Mouse (Mus musculus) lung, adult 2 months (tissue): ENCODE results near the gene Mttp. TPM values are rescaled to one million over a fixed set of nuclear protein-coding genes. Genes with fewer than 3 reads are reported as not detected.
"Not testable (repeated sequence)": the region's sequence is repeated elsewhere in the genome, so short reads cannot be mapped to it uniquely, and the experiment has no call there.

Experiments used
- DNase-seq: peaks from one replicate; pipeline ENCODE4 v3.0.0; 2022
- H3K4me1 ChIP-seq: fragments of 200-500 bp; 2 replicates; pipeline ENCODE4 v1.6.1; 2011; ENCODE audit warnings: low read length; ENCODE audit not compliant: control insufficient read depth, insufficient read depth
- H3K4me3 ChIP-seq: fragments of 200-500 bp; replicated peaks from 2 replicates; pipeline ENCODE3; 2011; ENCODE audit warnings: low read depth, mild to moderate bottlenecking, control low read depth, low read length; ENCODE audit errors: extremely low read depth
- CTCF ChIP-seq: fragments of 200-500 bp; IDR thresholded peaks from 2 replicates; pipeline ENCODE4 v1.5.1; 2011; ENCODE audit warnings: mild to moderate bottlenecking, low read length, control low read depth; ENCODE audit not compliant: insufficient read depth
- POLR2A ChIP-seq: fragments of 200-500 bp; IDR thresholded peaks from 2 replicates; pipeline ENCODE4 v1.6.1; 2011; ENCODE audit warnings: low read depth, mild to moderate bottlenecking, control low read depth, low read length, borderline replicate concordance; ENCODE audit errors: extremely low read depth
- WGBS: fragments of 180-500 bp; shearing (Covaris S2); methylation state at CpG from one replicate; pipeline ENCODE4 v1.1.7; 2018; 5-methylcytosine and 5-hydroxymethylcytosine counted together
- polyA plus RNA-seq: library from polyadenylated mRNA; depleted of rRNA; stranded (reverse); fragments of >200 nt; gene quantifications from 2 replicates; pipeline ENCODE4 v1.2.3, GENCODE M21; 2012

The Mttp gene
- polyA plus RNA-seq, 1 experiment = 0.91 TPM

DNA sequence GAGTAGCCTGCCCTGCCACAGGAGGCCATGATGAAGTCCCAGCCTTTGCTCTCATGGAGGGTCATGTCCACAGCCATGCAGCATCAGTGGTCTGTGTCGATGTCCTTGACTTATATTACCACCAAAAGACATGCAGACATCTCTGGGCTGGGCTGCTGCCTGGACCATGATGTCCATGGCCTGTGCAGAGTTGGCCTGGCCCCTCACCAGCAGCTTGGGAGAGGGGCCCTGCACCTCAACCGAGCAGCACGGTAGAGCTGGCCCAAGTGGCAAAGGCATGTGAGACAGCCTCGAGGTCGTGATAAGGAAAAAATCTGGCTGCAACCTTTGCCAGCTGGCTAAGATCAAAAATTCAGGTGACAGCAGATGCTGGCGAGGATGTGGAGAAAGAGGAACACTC, 5.1 kb downstream of the Mttp start:
- H3K4me3 ChIP-seq = no peak overlapping the region
- WGBS = 77% methylated on average over 6 of the region's 6 CpGs
- TF ChIP-seq CTCF (no peak), POLR2A (no peak)
- peaks cover 3% of the 10 kb centered on the region; the same call in 1 of the 2 replicates for H3K4me1 ChIP-seq
- no peak for DNase-seq

DNA sequence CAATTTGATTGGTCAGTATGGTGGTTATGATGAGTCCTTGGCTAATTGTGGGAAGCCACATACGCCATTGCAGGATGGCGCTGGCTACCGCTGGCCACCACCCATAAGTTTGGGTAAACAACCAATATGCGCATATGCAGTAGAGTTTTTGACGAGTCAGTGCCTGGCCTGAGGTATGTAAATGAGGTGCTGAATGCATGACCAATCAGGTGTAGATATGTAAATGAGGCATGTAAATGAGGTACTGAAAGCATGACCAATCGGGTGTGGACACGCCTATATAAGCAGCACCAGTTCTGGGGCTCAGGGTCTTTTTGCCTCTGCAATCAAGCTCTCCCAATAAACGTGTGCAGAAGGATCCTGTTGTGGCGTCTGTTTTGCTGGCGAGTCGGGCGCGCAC, 6.6 kb downstream of the Mttp start:
- 97% methylated on average over 13 of the region's 13 CpGs for WGBS
- H3K4me1 ChIP-seq, DNase-seq, H3K4me3 ChIP-seq: not testable (repeated sequence)

DNA sequence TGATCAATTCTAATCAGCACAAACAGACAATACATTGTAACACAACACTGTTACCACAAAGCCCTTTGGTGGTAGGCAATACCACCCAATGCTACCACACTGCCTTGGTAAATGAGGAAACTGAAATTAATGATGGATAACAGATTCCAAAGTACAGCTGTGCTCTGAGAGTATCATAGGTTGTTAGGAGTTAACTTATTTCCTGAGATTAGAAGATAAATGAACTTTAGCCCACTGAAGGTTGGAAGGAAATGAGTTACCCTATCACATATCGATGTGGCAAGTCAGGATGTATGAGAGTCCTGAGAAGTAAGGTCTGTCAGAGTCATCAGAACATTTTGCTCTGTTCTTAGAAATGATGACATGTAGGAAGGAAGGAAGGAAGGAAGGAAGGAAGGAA, 10.2 kb downstream of the Mttp start:
- TF ChIP-seq POLR2A (no peak), CTCF (no peak)
- H3K4me3 ChIP-seq = no peak overlapping the region
- H3K4me1 ChIP-seq = no peaks in the 10 kb centered on the region
- WGBS = 40% methylated on average over 1 of the region's 1 CpGs
- DNase-seq = no peak

DNA sequence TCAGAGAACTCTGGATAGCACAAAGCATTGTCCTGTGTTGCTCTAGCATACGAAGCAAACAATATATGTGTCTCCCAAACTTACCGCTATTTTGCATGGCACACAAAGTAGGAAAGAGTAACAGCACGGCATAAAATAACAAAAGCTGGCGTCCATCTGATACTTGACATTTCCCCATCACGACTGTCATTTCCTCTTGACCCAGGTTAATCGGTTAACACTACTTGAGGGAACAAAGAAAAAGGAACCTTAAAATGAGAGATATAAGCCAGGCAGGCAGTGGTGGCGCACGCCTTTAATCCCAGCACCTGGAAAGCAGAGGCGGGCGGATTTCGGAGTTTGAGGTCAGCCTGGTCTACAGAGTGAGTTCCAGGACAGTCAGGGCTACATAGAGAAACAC, 10.9 kb downstream of the Mttp start:
- WGBS = 73% methylated on average over 11 of the region's 11 CpGs
- DNase-seq = no peak
- TF ChIP-seq CTCF (no peak), POLR2A (no peak)

DNA sequence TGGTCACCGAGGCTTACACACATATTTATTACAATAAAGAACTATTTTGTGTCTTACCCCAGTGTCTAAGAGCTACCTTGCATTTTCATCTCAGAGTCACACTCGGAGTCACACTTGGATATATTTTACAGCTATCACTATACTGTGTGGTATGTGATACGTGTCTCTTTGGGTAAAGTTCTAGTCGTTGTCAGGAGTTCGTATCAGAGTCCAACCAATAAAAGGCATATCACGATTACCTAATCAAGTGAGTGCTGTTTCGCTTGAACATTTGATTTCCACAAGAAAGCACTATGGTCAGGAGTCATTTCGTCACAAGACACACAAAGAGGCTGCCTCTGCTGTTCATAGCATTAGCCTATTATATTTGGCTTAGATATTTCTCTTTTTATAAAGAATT, 11.3 kb downstream of the Mttp start:
- TF ChIP-seq POLR2A (no peak), CTCF (no peak)
- DNase-seq = no peak
- H3K4me1 ChIP-seq = no peaks in the 10 kb centered on the region
- 89% methylated on average over 8 of the region's 8 CpGs for WGBS
- no peak overlapping the region for H3K4me3 ChIP-seq

More for the DNA sequence above, 10.9 kb downstream of the Mttp start:
- Histone ChIP-seq H3K4me1 (no peaks in the 10 kb centered on the region), H3K4me3 (no peak overlapping the region)

DNA sequence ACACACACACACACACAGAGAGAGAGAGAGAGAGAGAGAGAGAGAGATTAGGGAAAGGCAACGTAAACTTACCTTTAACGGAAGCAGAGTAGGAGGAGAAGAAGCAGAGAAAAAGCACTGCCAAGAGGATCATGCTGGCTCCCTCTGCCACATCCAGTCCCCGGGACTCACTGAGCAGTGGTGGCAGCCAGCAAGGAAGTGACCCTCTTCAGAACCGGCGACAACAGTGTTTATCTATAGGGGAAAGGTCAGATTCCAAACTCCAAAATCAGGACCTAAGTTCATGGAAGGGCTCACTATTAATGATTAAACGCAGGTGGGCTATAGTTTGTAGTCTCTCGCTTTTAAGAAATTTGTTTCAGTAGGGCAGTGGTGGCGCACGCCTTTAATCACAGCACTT, 13.6 kb downstream of the Mttp start:
- no peak for TF ChIP-seq CTCF
- no peak for TF ChIP-seq POLR2A
- Histone ChIP-seq H3K4me1 (no peaks in the 10 kb centered on the region), H3K4me3 (no peak overlapping the region)
- DNase-seq = no peak
- WGBS = 44% methylated on average over 9 of the region's 9 CpGs

DNA sequence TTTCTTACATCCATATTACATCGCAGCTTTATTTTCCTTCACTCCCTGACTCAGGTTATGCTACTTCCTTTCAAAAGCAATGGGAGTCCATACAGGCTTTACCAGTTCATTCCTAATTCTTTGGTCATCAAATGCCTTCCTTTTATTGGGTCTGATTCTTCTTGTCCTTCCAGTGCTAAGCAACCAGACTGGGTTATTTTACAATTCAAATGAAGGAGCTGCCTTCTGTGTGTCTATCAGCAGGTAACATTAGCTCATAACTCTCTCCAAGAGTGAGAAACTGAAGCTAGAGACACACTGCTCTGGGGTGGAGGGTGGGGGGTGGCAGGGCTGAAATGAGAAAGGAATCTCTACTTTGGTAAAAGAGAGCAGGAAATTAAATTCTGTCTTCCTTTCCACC, 14.1 kb downstream of the Mttp start:
- 64% methylated on average over 1 of the region's 1 CpGs for WGBS
- no peaks in the 10 kb centered on the region for H3K4me1 ChIP-seq
- no peak for DNase-seq
- TF ChIP-seq POLR2A = no peak
- TF ChIP-seq CTCF = no peak
- no peak overlapping the region for H3K4me3 ChIP-seq

DNA sequence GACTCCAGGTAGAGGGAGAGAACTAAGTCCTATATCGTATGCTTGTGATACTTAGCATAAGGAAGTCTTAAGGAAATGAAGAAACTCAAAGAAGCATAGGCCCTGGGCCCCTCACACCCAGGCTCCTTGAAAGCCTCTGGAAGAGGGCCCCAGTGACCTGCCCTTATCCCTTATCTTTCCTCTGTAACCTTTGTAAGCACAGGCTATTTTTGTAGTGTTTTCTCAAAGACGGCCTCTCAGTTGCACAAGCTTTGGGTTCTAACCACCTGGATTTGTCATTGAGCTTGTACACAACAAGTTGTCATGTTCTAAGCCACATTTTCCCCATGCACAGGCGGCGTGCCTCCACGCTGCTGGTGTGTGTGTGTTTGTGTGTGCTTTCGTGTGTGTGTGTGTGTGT, 15.7 kb downstream of the Mttp start:
- WGBS = 80% methylated on average over 6 of the region's 6 CpGs
- no peak for TF ChIP-seq CTCF
- TF ChIP-seq POLR2A = no peak
- Histone ChIP-seq H3K4me1 (no peaks in the 10 kb centered on the region), H3K4me3 (no peak overlapping the region)
- DNase-seq = no peak

DNA sequence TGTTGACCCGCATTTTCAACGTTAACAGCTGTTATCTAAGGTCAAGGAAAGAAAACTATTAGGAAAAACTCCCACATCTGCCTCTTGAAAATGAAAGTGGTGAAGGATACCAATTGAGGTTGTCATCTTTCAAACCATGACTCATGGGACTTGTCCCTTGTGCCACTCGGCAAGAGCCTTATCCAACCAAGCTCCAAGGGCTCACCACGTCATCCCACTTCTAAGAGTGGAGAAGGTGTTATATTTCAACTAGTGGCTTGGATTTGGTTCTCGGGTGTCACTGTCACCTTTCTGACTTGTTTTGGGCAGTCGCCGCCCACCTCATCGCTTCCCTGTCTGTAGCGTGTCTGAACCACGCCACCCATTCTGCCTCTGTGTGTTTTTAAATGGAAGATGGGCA, 20.9 kb downstream of the Mttp start:
- DNase-seq = no peak
- WGBS = 80% methylated on average over 10 of the region's 10 CpGs
- no peak overlapping the region for H3K4me3 ChIP-seq
- TF ChIP-seq CTCF = no peak
- no peaks in the 10 kb centered on the region for H3K4me1 ChIP-seq

DNA sequence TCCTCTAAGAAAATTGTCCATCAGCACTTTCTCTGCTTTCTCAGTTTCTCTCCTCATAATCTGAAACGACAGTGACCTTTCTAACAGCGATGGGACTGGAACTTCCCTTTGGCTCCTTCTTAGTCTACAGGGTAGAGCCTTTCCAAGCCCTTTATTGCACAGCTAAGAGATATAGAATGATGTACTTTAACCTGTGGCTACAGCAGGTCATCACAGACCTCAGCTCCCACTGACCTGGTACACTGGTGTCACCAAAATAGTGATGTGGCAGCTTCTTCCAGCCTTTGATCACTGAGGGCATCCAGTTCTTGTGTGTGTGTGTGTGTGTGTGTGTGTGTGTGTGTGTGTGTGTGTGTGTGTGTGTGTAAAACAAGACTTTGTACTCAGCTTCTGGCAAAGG, 23.3 kb downstream of the Mttp start:
- no peak for DNase-seq
- 85% methylated on average over 2 of the region's 2 CpGs for WGBS
- no peaks in the 10 kb centered on the region for H3K4me1 ChIP-seq
- H3K4me3 ChIP-seq = no peak overlapping the region
- TF ChIP-seq POLR2A (no peak), CTCF (no peak)

DNA sequence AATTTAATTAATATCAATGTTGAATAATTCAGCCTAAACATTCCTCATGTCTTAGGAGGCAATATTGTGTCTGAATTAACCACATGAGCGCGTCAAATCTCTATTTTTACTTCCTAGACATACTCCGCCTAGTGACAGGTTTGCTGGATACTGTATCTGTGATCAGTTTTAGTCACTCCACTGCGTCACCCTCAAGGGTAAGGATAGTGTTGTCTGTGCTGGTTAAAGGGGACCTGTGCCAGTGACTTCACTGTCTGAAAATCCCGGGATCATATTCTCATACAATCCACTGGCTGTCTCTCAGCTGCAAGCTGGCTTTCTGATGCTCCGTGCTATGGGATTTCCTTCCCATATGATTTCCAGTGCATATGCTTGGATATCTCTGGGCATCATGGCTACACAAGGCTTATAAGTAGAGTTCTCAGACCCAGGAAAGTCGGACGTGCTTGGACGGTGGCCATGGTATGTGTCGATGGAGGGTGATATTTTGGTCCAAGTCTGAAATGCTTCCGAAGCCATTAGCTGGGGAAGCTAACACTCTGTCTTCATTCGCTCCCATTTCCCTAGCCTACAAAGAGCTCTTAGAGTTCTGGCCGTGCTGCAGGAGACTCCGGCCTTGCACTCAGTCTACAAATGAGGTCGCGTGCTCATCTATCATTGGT, 25.2 kb downstream of the Mttp start:
- TF ChIP-seq CTCF (no peak), POLR2A (no peak)
- DNase-seq = no peak
- no peak overlapping the region for H3K4me3 ChIP-seq
- H3K4me1 ChIP-seq = no peaks in the 10 kb centered on the region
- WGBS = 79% methylated on average over 16 of the region's 16 CpGs
